Mouse (Mus musculus): ENCODE results near the gene Bcl2l12.

GRCm38 (mm10) chr7:44997940-44998428 lies 528 bp downstream of the Bcl2l12 start:
- no peak for TF ChIP-seq GATA1 (IDR thresholded peaks at IDR 0.05; ENCODE audit: low read length)
- TF ChIP-seq TAL1 (IDR thresholded peaks at IDR 0.05; ENCODE audit: low read length) = no peak
